Mouse (Mus musculus) lung, postnatal 25 days (tissue): ENCODE measurements around the gene Stil.

ENCODE experiments used
- DNase-seq: peaks from one replicate; pipeline ENCODE4 v3.0.0; 2022; ENCODE audit warnings: low spot score

Stil gene

DNA sequence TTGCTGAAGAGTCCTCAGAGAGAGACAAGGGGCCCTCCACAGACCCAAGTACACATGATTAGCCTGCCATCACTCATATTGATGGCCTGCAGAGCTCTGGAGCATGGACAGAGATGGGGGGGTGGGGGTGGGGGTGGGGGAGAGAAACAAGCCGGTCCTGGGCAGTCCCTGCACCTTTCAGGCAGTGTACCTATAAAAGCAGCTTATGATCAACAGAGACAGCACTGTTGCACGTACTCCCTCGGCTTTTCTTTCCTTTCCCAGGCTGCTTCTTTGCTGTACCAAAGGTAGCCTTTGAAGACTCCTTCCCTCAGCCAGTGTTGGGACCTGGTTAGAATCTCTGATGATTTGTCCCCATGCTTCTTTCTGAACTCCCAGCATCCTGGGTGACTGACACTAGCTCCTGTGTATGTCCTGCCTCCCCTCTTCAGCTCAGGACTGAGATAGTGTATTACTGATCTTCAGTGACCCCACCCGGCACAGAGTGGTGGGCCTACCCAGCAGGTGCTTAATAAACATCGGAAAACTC lies 79.9 kb downstream of the Stil start:
- no peak for DNase-seq

DNA sequence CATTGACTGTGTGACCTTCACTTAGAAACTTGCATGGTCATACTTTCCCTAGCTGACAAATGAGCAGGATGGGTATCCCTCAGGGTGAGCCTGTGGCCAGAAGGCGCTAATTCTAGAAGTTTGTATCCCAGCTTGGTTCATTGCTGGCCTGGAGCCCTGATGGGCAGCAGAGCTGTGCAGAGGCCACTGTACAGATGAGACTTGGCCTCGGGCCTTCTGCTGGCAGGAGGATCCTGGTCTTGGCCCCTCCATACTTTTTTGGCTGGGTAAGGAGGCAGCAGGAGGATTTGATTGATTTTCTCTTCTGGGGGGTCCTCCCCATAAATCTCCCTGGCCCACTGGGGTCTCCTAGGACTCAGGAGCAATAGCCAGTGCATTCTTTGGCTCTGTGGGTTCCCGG lies 83.1 kb downstream of the Stil start:
- no peak for DNase-seq

DNA sequence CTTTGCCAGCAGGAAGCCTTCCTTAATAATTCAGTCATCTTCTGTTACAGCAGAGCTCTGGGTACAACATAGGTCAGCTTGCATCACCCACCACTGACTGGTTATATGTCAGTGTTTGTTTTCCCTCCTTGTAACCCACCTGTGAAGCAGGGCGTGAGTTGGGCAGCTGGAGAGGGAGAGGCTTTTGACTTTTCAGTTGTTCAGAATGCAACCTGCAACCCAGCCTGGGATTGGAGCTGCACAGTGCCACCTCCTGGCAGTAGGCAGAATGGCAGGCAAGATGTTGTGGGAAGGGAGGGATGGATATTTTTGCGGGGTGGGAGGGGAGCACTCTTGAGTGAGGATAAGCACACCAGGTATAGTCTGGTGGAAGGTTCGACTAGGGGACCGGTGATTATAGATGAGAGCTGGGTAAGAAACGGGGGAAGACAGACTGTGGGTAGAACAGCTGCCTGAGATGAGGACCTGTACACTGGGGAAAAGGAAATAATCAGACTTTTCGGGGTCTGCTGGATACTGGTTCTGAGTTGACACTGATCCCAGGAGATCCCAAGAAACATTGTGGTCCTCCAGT lies 85.7 kb downstream of the Stil start:
- peak; percentile 69 for DNase-seq

DNA sequence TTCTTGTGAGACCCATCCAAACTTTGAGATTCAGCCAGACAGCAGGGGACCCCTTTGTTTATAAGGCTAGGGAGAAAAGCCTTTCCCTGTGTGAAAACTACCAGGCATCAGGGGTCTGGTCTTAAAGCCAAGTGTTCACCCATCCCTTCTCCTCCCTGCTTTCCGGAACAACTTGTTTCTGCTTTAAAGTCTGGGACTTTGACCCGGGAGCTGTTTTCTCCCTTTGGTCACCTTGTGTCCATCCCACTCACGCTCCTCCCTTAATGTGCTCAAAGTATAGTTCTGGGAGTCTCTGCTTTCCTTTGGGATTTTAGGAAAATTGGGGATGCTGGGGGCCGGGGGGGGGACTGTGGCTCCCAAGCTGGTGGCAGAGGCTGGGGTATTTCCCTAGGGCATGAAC lies 86.3 kb downstream of the Stil start:
- DNase-seq, result no peak

DNA sequence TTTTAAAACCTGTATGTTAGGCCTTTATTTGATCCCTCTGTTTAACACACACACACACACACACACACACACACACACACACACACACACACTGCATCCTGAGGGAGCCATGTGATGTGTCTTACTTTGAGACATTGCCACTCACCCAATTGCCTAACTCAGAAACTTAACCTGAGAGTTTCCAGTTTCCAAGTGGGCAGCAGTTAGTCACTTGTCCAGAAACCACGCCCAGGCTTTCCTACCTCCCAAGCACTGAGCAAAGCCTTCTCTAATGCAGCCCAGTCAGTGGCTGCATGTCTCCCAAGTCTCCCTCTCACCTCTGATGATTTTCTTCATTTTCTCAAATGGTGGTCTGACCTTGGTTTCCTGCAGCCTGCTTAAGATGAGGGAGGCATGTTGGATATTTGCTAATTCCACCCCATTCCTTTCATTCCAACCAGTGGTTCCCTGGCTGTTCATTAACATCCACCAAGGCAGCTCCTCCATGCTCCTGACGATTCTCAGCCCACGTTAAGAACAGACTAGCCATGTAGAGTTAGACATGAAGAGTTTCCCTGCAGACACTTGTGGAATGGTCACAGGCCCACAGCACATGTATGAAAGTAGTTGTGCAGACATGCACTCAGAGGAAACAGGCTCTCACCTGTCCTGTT lies 86.9 kb downstream of the Stil start:
- DNase-seq, result peak; percentile 29

DNA sequence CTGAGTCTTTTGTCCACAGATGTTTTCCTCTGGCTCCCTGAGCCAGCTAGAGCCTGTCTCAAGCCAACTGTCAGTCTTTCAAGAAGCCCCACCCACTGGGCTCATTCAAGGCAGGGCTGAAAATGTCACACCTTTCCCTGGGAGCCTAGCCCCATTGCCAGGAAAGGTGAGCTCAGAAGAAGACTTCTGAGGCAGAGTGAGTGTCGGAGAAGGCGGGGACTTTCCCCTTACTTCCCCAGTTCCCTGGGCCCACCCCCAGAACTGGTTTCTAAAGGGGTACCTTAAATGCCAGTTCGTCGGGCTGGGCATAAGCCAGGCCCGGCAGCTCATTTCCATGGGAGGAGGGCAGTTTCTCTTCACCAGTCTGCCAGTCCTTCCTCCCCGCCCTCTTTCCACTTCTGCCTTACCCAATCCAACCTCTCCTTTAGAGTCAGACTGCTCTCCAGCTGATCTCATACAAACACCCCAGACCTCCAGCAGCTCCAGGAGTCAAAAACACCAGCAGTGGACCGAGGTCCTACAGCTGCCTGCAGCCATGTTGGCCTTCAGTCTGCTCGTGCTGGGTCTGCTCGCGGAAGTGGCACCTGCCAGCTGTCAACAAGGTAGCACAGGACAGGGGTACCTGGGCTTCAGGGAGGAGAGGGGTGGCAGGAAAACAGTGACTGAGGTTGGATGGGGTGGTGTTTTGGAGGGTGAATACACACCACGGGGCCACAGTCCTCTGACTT lies 88.8 kb downstream of the Stil start, which contains the start of gene Pdzk1ip1:
TSS of gene Pdzk1ip1 (plus strand) at position 98 of the 728 bp plus-strand sequence.
- DNase-seq, result peak; percentile 65

DNA sequence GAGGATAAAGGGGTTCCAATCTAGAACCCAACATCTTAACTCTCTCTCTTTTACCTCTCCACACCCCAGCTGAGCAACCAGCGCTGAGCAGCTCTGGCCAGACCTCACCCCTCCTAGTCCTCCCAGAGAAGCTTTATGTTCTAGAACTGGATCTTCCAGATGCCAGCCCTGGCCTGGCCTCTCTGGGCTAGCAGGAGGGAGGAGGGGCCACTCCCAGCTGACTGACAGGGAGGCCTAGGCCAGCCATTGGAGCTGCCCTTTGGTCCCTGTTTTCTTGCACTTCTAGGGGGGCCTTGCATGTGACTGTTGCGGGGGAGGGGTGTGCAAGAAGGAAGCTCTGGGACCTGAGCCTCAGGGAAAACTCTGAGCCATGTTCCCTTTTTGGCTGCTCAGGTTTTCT lies 90.6 kb downstream of the Stil start:
- no peak for DNase-seq

DNA sequence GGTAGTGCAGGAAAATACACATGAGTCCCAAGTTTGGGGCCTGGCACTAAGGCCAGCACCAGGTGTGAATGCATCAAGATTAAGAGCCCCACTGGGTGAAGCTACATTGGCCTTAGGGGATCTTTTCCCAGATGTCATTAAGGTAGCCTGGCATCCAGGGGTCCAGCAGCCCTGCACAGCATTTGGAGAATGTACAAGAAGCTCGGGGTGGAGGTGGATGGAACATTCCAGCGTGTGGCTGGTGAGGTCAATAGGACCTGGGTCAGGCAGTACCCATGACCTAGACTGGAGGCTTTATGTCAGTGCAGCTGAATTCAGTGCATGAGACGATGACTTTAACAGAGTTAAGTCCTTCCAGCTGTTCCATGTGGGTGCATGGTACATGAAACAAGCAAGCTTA lies 91.8 kb downstream of the Stil start:
- DNase-seq, result no peak
